Mouse (Mus musculus) erythroblast, embryonic 14.5 days (primary cell): ENCODE measurements around the gene Trank1.

Experiments used
- GATA1 ChIP-seq: IDR thresholded peaks from 2 replicates; pipeline ENCODE4 v1.6.1; 2012; ENCODE audit warnings: low read length, inconsistent platforms, mixed read lengths
- TAL1 ChIP-seq: IDR thresholded peaks from 3 replicates; pipeline ENCODE4 v1.6.1; 2012; ENCODE audit warnings: low read length, inconsistent platforms, mixed read lengths

- TF ChIP-seq GATA1 (no peak), TAL1 (no peak)
Observed at GRCm38 (mm10) chr9:111270606-111271005, 40.9 kb upstream of the Trank1 start.
